Mouse (Mus musculus): ENCODE measurements around the gene Gm44965. TPM values are rescaled to one million over a fixed set of nuclear protein-coding genes. Genes with fewer than 3 reads are reported as not detected.

Gene Gm44965
- not detected in 2 replicates for polyA plus RNA-seq (2021; fragmentation: Nextera tagmentation)
- long read RNA-seq, experiment 1: 0 reads
- long read RNA-seq, experiment 2, partial matches to known transcripts: 0 of 7 reads
- long read RNA-seq, experiment 2, other reads (novel, unspliced or antisense): 7 of 7 reads

DNA sequence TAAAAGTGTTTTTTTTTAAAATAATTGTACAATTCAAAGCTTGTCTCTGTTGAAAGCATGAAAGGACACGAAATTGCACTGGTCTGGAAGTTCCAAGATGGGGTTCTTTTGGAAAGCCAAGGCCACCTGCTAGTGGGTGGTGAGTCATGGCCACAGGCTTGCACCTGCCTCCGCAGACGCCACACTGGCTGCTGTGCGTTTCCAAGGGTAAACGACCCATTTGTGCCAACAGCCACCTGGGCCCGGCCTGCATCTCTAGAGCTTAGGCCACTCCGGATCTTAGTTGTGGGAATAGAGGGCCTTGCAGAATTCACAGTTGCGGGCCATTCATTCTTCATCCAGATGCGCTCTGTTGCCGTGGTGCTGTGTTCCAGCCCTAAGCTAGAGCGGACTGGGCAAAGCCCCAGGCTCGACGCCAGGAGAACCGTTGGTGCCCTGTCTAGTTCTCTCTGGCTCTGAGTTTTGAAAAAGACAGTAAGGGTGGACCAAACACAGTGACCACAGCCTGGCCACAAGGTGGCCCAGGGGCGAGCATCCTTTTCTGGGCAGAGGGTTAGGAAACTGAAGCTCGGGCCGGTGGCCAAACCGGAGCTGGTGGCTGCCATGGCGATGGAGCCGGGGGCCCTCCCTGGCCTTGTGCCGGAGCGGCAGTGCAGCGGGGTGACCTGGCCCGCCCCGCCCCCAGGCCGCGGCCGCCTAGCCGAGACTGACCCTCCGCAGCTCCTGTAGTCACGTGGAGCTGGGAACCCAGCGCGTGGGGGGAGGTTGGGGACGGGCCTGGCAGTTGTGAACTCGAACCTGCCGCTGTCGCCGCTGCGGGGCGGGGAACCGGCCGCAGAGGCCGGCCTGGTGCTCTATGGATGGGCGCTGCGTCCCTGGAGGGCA lies at the start of gene Gm44965, which contains the start of gene Repin1:
Gene Gm44965, plus strand, starts transcription at position 784 of the 885 bp plus-strand sequence.
Gene Repin1, plus strand, starts transcription at position 726 of the 885 bp plus-strand sequence.

DNA sequence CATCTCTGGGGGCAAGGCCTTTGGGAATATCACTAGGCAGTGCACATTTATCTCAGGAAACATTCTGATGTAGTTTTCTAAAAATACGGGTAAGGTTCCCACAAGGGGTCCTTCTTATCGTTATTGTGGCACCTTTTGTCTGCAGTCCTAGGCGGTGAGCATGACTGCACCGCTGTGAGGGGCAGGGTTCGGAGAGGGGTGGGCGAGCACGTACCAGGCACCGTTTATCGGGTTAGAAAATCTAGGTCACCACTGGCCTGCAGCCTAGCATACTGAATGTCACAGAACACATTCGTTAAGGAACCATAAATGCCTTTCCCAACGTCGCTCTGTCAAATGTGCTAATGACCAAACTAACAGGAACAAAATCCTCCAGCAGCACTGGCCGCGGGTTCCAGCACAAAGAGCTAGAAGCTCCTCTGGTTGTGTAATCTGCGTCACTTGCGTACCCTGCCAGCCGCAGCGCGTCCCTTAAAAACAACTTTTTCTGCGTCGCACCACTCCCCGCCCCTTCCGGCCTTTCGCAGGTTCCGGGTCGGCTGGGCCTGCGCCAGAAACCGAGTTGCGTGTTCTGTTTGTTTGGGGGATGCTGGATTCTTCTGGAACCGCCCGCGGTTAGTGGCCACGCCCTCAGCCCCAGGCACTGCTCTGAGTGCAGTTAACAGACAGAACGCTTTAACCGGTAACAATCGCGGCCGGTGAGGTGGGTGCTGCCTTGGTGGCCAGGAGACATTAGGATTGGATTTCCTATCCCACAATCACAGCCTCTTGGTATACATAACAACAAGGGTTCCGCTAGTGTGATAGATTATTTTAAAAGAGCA lies 39.2 kb upstream of the Gm44965 start, which contains the start of gene Lrrc61:
Gene Lrrc61, plus strand, starts transcription at position 517 of the 824 bp plus-strand sequence.

GRCm38 (mm10) chr6:48572572-48573061 lies 21.1 kb upstream of the Gm44965 start, which contains the start of gene Rarres2:
TSS of gene Rarres2 (minus strand) at chr6:48572789.

DNA sequence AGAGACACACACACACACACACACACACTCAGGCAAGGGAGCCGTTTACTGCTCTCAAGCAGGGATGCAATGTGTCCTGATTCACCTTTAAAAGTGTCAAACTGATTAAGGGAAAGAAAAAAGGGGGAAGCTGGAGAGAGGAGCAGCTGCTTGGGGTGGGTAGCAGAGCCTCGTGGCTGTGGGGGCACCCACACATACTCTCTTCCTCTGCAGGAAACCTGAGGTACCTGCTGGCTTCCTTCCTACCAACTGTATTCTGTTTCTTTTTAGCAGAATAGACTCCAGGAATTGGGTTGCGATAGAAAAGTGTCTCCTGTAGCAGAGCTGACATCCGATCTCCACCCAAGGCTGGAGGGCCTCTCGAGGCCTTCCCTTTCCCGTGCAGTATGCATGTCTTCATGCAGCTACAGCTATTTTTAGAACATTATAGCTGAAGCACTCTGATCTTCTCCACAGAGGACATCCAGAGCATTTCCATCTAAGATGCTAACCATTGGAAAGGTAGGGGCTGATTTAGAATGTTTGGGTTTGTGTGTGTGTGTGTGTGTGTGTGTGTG lies 4.5 kb upstream of the Gm44965 start, which contains the start of gene Gm45021:
Gene Gm45021, plus strand, starts transcription at position 417 of the 557 bp plus-strand sequence.

DNA sequence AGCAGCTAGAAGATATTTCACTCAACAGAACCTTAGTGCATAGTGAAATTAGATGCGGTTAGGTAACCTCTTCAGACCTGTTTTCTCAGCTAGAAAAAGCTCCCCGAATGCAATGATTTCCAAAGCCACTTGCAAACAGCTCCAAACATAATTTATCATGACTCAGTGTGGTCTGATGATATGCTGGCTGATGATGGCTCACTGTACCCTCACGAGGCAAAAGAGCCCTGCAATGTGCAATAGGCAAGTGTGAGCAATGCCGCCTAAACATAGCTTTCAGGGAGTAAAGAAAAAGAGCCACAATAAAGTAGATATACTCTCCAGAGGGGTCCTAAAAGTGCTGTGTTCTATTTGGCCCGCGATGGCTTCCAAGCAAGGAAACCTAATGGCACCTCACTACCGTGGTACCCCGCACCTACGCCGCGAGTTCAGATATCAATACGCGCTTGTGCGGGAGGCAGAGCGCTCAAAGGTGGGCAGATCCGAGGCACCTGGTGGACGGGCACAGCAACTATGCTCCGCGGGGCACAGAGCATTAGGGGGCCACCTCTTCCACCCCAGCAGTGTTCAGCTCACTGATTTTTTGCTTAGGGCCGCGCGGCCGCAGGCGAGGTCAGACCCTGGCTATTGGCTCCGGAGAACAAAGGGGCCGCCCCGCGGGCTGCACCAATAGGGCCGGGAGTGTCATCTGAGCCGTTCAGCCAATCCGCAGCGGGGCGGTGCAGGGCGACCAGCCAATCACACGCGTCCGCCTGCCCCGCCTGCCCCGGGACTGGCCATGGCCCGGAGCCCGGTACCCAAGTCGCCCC lies 7.7 kb downstream of the Gm44965 start, which contains the start of gene Zfp775:
Gene Zfp775, plus strand, starts transcription at position 793 of the 809 bp plus-strand sequence.

DNA sequence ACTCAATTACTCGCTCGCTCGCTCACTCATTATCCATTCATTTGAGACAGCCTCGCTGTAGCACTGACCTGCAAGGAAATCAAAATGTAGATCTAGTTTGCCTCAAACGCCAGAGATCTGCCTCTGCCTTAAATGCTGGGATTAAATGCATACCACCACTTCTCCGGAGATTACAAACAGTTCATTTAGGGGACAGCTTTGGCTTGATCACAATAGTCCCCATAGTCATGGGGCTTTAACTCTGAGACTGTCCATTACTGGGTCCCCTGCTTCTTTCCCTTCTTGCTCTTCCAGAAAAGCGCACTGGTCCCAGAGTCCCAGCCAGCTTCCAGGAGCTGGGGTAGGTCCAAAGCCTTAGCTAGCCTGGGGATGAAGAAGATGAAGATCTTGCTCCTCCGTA lies 32.7 kb downstream of the Gm44965 start, which contains the start of gene AI854703:
Gene AI854703, plus strand, starts transcription at position 301 of the 400 bp plus-strand sequence.

GRCm38 (mm10) chr6:48646995-48647394 lies 53.3 kb downstream of the Gm44965 start, which contains the start of gene Gimap8:
TSS of gene Gimap8 (plus strand) at chr6:48647234.

Other genes starting within 250 kb of the Gm44965 start
- gene Krba1, start 198.4 kb upstream of the Gm44965 start, polyA plus RNA-seq (2021; fragmentation: Nextera tagmentation): 4.3 and 4.4 TPM in 2 replicates
- 29.2 and 31.4 TPM in 2 replicates for gene Zfp467, start 148.1 kb upstream of the Gm44965 start, polyA plus RNA-seq (2021; fragmentation: Nextera tagmentation)
- 0.15 and 0.28 TPM in 2 replicates for gene Sspo, start 145.7 kb upstream of the Gm44965 start, polyA plus RNA-seq (2021; fragmentation: Nextera tagmentation)
- 721 and 840 TPM in 2 replicates for gene Atp6v0e2, start 56.3 kb upstream of the Gm44965 start, polyA plus RNA-seq (2021; fragmentation: Nextera tagmentation)
- 30.6 and 38.0 TPM in 2 replicates for gene Lrrc61, start 39.1 kb upstream of the Gm44965 start, polyA plus RNA-seq (2021; fragmentation: Nextera tagmentation)
- 55.9 and 70.3 TPM in 2 replicates for gene Rarres2, start 21.2 kb upstream of the Gm44965 start, polyA plus RNA-seq (2021; fragmentation: Nextera tagmentation)
- gene Gm45021, start 4.3 kb upstream of the Gm44965 start, polyA plus RNA-seq (2021; fragmentation: Nextera tagmentation): not detected in 2 replicates
- 18.9 and 20.9 TPM in 2 replicates for gene Repin1, start 58 bp upstream of the Gm44965 start, polyA plus RNA-seq (2021; fragmentation: Nextera tagmentation)
- gene Zfp775, start 8.1 kb downstream of the Gm44965 start, polyA plus RNA-seq (2021; fragmentation: Nextera tagmentation): 5.7 and 6.3 TPM in 2 replicates
- 9.4 and 11.7 TPM in 2 replicates for gene AI854703, start 32.8 kb downstream of the Gm44965 start, polyA plus RNA-seq (2021; fragmentation: Nextera tagmentation)
- gene Gimap8, start 53.3 kb downstream of the Gm44965 start, polyA plus RNA-seq (2021; fragmentation: Nextera tagmentation): 0.09 TPM in 1 of 2 replicates, not detected in the other
- 0.26 and 0.59 TPM in 2 replicates for gene Gimap9, start 82.2 kb downstream of the Gm44965 start, polyA plus RNA-seq (2021; fragmentation: Nextera tagmentation)
- gene Gimap4, start 90.6 kb downstream of the Gm44965 start, polyA plus RNA-seq (2021; fragmentation: Nextera tagmentation): 0.21 TPM in 1 of 2 replicates, not detected in the other
- 2.7 and 3.0 TPM in 2 replicates for gene Gimap6, start 114.3 kb downstream of the Gm44965 start, polyA plus RNA-seq (2021; fragmentation: Nextera tagmentation)
- 0.83 TPM in 1 of 2 replicates, not detected in the other for gene Gm28053, start 124.7 kb downstream of the Gm44965 start, polyA plus RNA-seq (2021; fragmentation: Nextera tagmentation)
- 0.11 TPM in 1 of 2 replicates, not detected in the other for gene Gimap7, start 124.7 kb downstream of the Gm44965 start, polyA plus RNA-seq (2021; fragmentation: Nextera tagmentation)
- 2.5 and 3.3 TPM in 2 replicates for gene Gimap1, start 145.1 kb downstream of the Gm44965 start, polyA plus RNA-seq (2021; fragmentation: Nextera tagmentation)
- gene Gimap5, start 152.3 kb downstream of the Gm44965 start, polyA plus RNA-seq (2021; fragmentation: Nextera tagmentation): 0.60 and 0.82 TPM in 2 replicates
- gene Gimap3, start 176.9 kb downstream of the Gm44965 start, polyA plus RNA-seq (2021; fragmentation: Nextera tagmentation): 0.06 TPM in 1 of 2 replicates, not detected in the other
- gene Tmem176a, start 247.0 kb downstream of the Gm44965 start, polyA plus RNA-seq (2021; fragmentation: Nextera tagmentation): 59.6 and 66.9 TPM in 2 replicates
- gene Tmem176b, start 247.6 kb downstream of the Gm44965 start, polyA plus RNA-seq (2021; fragmentation: Nextera tagmentation): 94.2 and 95.1 TPM in 2 replicates

Measured in layer of hippocampus, adult 6 months (tissue).